Mouse (Mus musculus): ENCODE data around the gene Txnrd2. TPM values are rescaled to one million over a fixed set of nuclear protein-coding genes. Genes with fewer than 3 reads are reported as not detected.

Txnrd2 gene
- total and polyA plus RNA-seq, 3 experiments, result 14.6 to 24.1 (median 22.0) TPM

GRCm38 (mm10) chr16:18498996-18499395 lies 72.8 kb downstream of the Txnrd2 start:
- H3K79me2 ChIP-seq (replicated peaks; ENCODE audit: control insufficient read depth, extremely low read depth, insufficient read depth, poor library complexity, severe bottlenecking), result peaks cover 12% of the 10 kb centered on the region

GRCm38 (mm10) chr16:18501531-18501930 lies 75.3 kb downstream of the Txnrd2 start:
- Histone ChIP-seq H3K4me3 (replicated peaks in 1 of 3; ENCODE audit: low read depth in 2 of 3, low read length in 2 of 3, poor library complexity in 1 of 3) (no peak overlapping the region), H3K4me2 (ENCODE audit: insufficient read depth, low read depth, poor library complexity, severe bottlenecking) (no peak overlapping the region), H3K9me3 (replicated peaks; ENCODE audit: low read length) (no peaks in the 10 kb centered on the region), H3K79me2 (replicated peaks; ENCODE audit: control insufficient read depth, extremely low read depth, insufficient read depth, poor library complexity, severe bottlenecking) (peaks cover 12% of the 10 kb centered on the region), H3K27me3 (replicated peaks) (no peaks in the 10 kb centered on the region), H3K27ac (ENCODE audit: insufficient read depth, low read depth) (no peak overlapping the region), H3K4me1 (ENCODE audit: control insufficient read depth in 1 of 2, insufficient read depth in 2 of 2) (peaks cover 9 to 37% of the 10 kb centered on the region in 2 experiments), H3K36me3 (replicated peaks in 1 of 2; ENCODE audit: control insufficient read depth in 1 of 2, insufficient read depth in 1 of 2, low read length in 1 of 2) (peaks cover 15 to 55% of the 10 kb centered on the region in 2 experiments), H3K9ac (ENCODE audit: insufficient read depth, low read depth) (no peak overlapping the region)
- no peak for DNase-seq (ENCODE audit: extremely low read depth)
- in situ Hi-C loops (cut with MboI; ENCODE audit: low pct_ligation_motif_present, low pct_unique_long_range_greater_than_20kb, low sequenced_read_pairs) (loop anchor here (5.0 kb wide), 1 partner anchor 101 kb away; no protein-coding TSS in a partner anchor), dilution Hi-C loops (cut with MboI; ENCODE audit: extremely low pct_ligation_motif_present, extremely low pct_unique_long_range_greater_than_20kb, low sequenced_read_pairs) (no loop called here)
- TF ChIP-seq RCOR1 (conservative IDR thresholded peaks at IDR 0.05; ENCODE audit: low read depth, low read length) (no peak), POLR2AphosphoS2 (IDR thresholded peaks at IDR 0.05; ENCODE audit: low read depth, low read length) (no peak), MXI1 (IDR thresholded peaks at IDR 0.05; ENCODE audit: low read depth, low read length) (no peak), MEF2A (IDR thresholded peaks at IDR 0.05; ENCODE audit: borderline replicate concordance, low read depth, low read length) (no peak), NRF1 (IDR thresholded peaks at IDR 0.05; ENCODE audit: low read depth, low read length) (no peak), EP300 (IDR thresholded peaks at IDR 0.05; ENCODE audit: low read length) (no peak), MAZ (IDR thresholded peaks at IDR 0.05; ENCODE audit: low read depth, low read length) (no peak), CHD1 (IDR thresholded peaks at IDR 0.05; ENCODE audit: low read depth, low read length) (no peak), ELF1 (IDR thresholded peaks at IDR 0.05; ENCODE audit: low read depth, low read length) (no peak), MAFK (IDR thresholded peaks at IDR 0.05; ENCODE audit: insufficient replicate concordance, low read length) (no peak), TBP (conservative IDR thresholded peaks at IDR 0.05; ENCODE audit: low read depth, low read length) (no peak), ZNF384 (IDR thresholded peaks at IDR 0.05; ENCODE audit: low read depth, low read length) (no peak), SIN3A (IDR thresholded peaks at IDR 0.05; ENCODE audit: low read length) (no peak), CTCF (conservative IDR thresholded peaks at IDR 0.05 in 1 of 2, IDR thresholded peaks at IDR 0.05 in 1 of 2; ENCODE audit: low read depth in 2 of 2, low read length in 2 of 2) (no peak), USF2 (conservative IDR thresholded peaks at IDR 0.05; ENCODE audit: low read depth, low read length) (no peak), SMC3 (IDR thresholded peaks at IDR 0.05; ENCODE audit: low read depth, low read length) (no peak), E2F4 (IDR thresholded peaks at IDR 0.05; ENCODE audit: insufficient replicate concordance, low read depth, low read length) (no peak), JUN (IDR thresholded peaks at IDR 0.05; ENCODE audit: insufficient read depth, low read depth, low read length) (no peak), JUND (conservative IDR thresholded peaks at IDR 0.05; ENCODE audit: low read depth, low read length) (no peak)

More at GRCm38 (mm10) chr16:18498996-18499395, 72.8 kb downstream of the Txnrd2 start:
- no peaks in the 10 kb centered on the region for H3K9me3 ChIP-seq (replicated peaks; ENCODE audit: low read length)
- peaks cover 15 to 36% of the 10 kb centered on the region in 2 experiments for H3K36me3 ChIP-seq (replicated peaks in 1 of 2; ENCODE audit: control insufficient read depth in 1 of 2, insufficient read depth in 1 of 2, low read length in 1 of 2)
- H3K9ac ChIP-seq (ENCODE audit: insufficient read depth, low read depth), result peak overlapping the region; percentile 88
- peak overlapping the region; percentile 82 to 91 (median 87) for H3K4me3 ChIP-seq (replicated peaks in 1 of 3; ENCODE audit: low read depth in 2 of 3, low read length in 2 of 3, poor library complexity in 1 of 3)
- H3K4me1 ChIP-seq (ENCODE audit: control insufficient read depth in 1 of 2, insufficient read depth in 2 of 2), result peaks cover 9 to 37% of the 10 kb centered on the region in 2 experiments
- in situ Hi-C loops (cut with MboI; ENCODE audit: low pct_ligation_motif_present, low pct_unique_long_range_greater_than_20kb, low sequenced_read_pairs) (no loop called here), dilution Hi-C loops (cut with MboI; ENCODE audit: extremely low pct_ligation_motif_present, extremely low pct_unique_long_range_greater_than_20kb, low sequenced_read_pairs) (no loop called here)
- DNase-seq (ENCODE audit: extremely low read depth), result no peak
- H3K27me3 ChIP-seq (replicated peaks), result no peaks in the 10 kb centered on the region
- no peak overlapping the region for H3K27ac ChIP-seq (ENCODE audit: insufficient read depth, low read depth)
- TF ChIP-seq SIN3A (IDR thresholded peaks at IDR 0.05; ENCODE audit: low read length), result no peak
- TF ChIP-seq ZC3H11A (IDR thresholded peaks at IDR 0.05; ENCODE audit: low read depth, low read length), result no peak
- TF ChIP-seq CTCF (conservative IDR thresholded peaks at IDR 0.05 in 1 of 2, IDR thresholded peaks at IDR 0.05 in 1 of 2; ENCODE audit: low read depth in 2 of 2, low read length in 2 of 2), result no peak
- peak overlapping the region; percentile 64 for H3K4me2 ChIP-seq (ENCODE audit: insufficient read depth, low read depth, poor library complexity, severe bottlenecking)
